Mouse (Mus musculus) heart, adult 2 months (tissue): Measurements from ENCODE around the gene Col25a1.

Experiments
- CTCF ChIP-seq: fragments of 200-600 bp; IDR thresholded peaks from 2 replicates; pipeline ENCODE4 v1.8.1; 2022; ENCODE audit warnings: antibody characterized with exemption, mild to moderate bottlenecking, moderate library complexity
- EP300 ChIP-seq: fragments of 200-500 bp; IDR thresholded peaks from 2 replicates; pipeline ENCODE4 v1.6.1; 2011; ENCODE audit warnings: low read depth, low read length, control low read depth; ENCODE audit not compliant: insufficient read depth
- POLR2A ChIP-seq: fragments of 200-500 bp; IDR thresholded peaks from 2 replicates; pipeline ENCODE4 v1.6.1; 2011; ENCODE audit warnings: mild to moderate bottlenecking, low read depth, low read length, control low read depth; ENCODE audit not compliant: insufficient read depth

- no peak for TF ChIP-seq CTCF
- TF ChIP-seq POLR2A: no peak
- no peak for TF ChIP-seq EP300
These were observed 156.8 kb downstream of the Col25a1 start for GRCm38 (mm10) chr3:130288102-130288501.
